Mouse (Mus musculus): ENCODE data around the gene Fignl2.

DNA sequence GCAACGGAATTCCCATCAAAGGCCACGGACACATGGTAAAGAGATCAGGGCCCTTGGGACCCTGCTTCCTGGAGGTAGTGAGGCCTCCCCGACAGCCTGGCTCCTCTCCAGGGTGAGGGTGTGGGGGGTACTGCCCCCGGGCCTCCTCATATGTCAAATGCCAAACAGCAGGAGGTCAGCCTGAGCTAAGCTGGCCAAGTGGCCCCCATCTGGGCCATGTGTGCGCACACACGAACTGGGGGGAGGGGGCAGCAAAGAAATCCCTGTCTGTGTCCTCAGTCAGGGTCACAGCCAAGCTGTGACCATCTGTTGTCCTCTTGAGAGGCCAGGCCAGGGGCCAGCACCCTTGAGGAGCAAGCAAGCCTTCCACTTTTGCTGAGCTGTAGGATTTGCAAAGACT lies 13.3 kb downstream of the Fignl2 start:
- TF ChIP-seq POLR2A (IDR thresholded peaks at IDR 0.05; ENCODE audit: low read depth, low read length): no peak
- TF ChIP-seq GABPA (IDR thresholded peaks at IDR 0.05; ENCODE audit: insufficient replicate concordance, low read depth, low read length): no peak
- TF ChIP-seq TCF12 (IDR thresholded peaks at IDR 0.05; ENCODE audit: low read depth, low read length): no peak
- TF ChIP-seq PAX5 (IDR thresholded peaks at IDR 0.05; ENCODE audit: low read length): no peak
- no peak for TF ChIP-seq TBP (conservative IDR thresholded peaks at IDR 0.05; ENCODE audit: low read depth, low read length)
- no peak for TF ChIP-seq MAX (IDR thresholded peaks at IDR 0.05; ENCODE audit: low read length)
- TF ChIP-seq EP300 (IDR thresholded peaks at IDR 0.05; ENCODE audit: low read length): no peak
